Mouse (Mus musculus) lung, postnatal 14 days (tissue): ENCODE results near the gene Cpsf7.
"Not testable (repeated sequence)": the region's sequence is repeated elsewhere in the genome, so short reads cannot be mapped to it uniquely, and the experiment has no call there.

Experiments used
- DNase-seq: peaks from one replicate; pipeline ENCODE4 v3.0.0; 2021

Gene Cpsf7

GRCm38 (mm10) chr19:10525106-10525901, at the start of gene Cpsf7:
Gene Cpsf7 (plus strand): TSS chr19:10525266.
- peak; percentile 91 for DNase-seq

- DNase-seq: no peak
Measured at GRCm38 (mm10) chr19:10479541-10479940, 45.5 kb upstream of the Cpsf7 start.

- no peak for DNase-seq
Measured at GRCm38 (mm10) chr19:10482703-10483102, 42.4 kb upstream of the Cpsf7 start, which contains the start of gene Ppp1r32. Gene Ppp1r32 (minus strand): TSS chr19:10482928.

- peak; percentile 55 for DNase-seq
Measured at GRCm38 (mm10) chr19:10486264-10486738, 38.8 kb upstream of the Cpsf7 start.

- DNase-seq: no peak
Measured at GRCm38 (mm10) chr19:10495670-10496069, 29.4 kb upstream of the Cpsf7 start.

GRCm38 (mm10) chr19:10496976-10497375, 28.1 kb upstream of the Cpsf7 start:
- DNase-seq: no peak

- no peak for DNase-seq
Measured at GRCm38 (mm10) chr19:10497512-10498160, 27.4 kb upstream of the Cpsf7 start.

GRCm38 (mm10) chr19:10500581-10500980, 24.5 kb upstream of the Cpsf7 start:
- DNase-seq: no peak

- DNase-seq: peak; percentile 50
Measured at GRCm38 (mm10) chr19:10502571-10502970, 22.5 kb upstream of the Cpsf7 start.

GRCm38 (mm10) chr19:10510759-10511330, 14.2 kb upstream of the Cpsf7 start:
- DNase-seq: peak; percentile 9

- DNase-seq: no peak
Measured at GRCm38 (mm10) chr19:10520355-10520754, 4.7 kb upstream of the Cpsf7 start.

- no peak for DNase-seq
Measured at GRCm38 (mm10) chr19:10521926-10522325, 3.1 kb upstream of the Cpsf7 start.

- DNase-seq: no peak
Measured at GRCm38 (mm10) chr19:10523483-10524080, 1.5 kb upstream of the Cpsf7 start.

- DNase-seq: no peak
Measured at GRCm38 (mm10) chr19:10524784-10525105, 321 bp upstream of the Cpsf7 start.

- DNase-seq: peak; percentile 29
Measured at GRCm38 (mm10) chr19:10525910-10526309, 844 bp downstream of the Cpsf7 start, which contains the start of gene Sdhaf2. Gene Sdhaf2 (minus strand): TSS chr19:10526142.

GRCm38 (mm10) chr19:10530082-10530481, 5.0 kb downstream of the Cpsf7 start:
- DNase-seq: no peak

GRCm38 (mm10) chr19:10539454-10539853, 14.4 kb downstream of the Cpsf7 start:
- no peak for DNase-seq

GRCm38 (mm10) chr19:10555624-10556510, 30.8 kb downstream of the Cpsf7 start, which contains the start of gene Tmem216:
Gene Tmem216 (minus strand): TSS chr19:10556238.
- peak; percentile 85 for DNase-seq

GRCm38 (mm10) chr19:10557001-10557400, 31.9 kb downstream of the Cpsf7 start:
- no peak for DNase-seq

- no peak for DNase-seq
Measured at GRCm38 (mm10) chr19:10557430-10557829, 32.4 kb downstream of the Cpsf7 start.

- DNase-seq: not testable (repeated sequence)
Measured at GRCm38 (mm10) chr19:10557837-10558375, 32.8 kb downstream of the Cpsf7 start.

GRCm38 (mm10) chr19:10560108-10560507, 35.0 kb downstream of the Cpsf7 start:
- no peak for DNase-seq
